Mouse (Mus musculus) lung, adult 2 months (tissue): Measurements from ENCODE around the gene Pi16.

Experiments
- CTCF ChIP-seq: fragments of 200-500 bp; IDR thresholded peaks from 2 replicates; pipeline ENCODE4 v1.5.1; 2011; ENCODE audit warnings: mild to moderate bottlenecking, low read length, control low read depth; ENCODE audit not compliant: insufficient read depth
- POLR2A ChIP-seq: fragments of 200-500 bp; IDR thresholded peaks from 2 replicates; pipeline ENCODE4 v1.6.1; 2011; ENCODE audit warnings: low read depth, mild to moderate bottlenecking, control low read depth, low read length, borderline replicate concordance; ENCODE audit errors: extremely low read depth

DNA sequence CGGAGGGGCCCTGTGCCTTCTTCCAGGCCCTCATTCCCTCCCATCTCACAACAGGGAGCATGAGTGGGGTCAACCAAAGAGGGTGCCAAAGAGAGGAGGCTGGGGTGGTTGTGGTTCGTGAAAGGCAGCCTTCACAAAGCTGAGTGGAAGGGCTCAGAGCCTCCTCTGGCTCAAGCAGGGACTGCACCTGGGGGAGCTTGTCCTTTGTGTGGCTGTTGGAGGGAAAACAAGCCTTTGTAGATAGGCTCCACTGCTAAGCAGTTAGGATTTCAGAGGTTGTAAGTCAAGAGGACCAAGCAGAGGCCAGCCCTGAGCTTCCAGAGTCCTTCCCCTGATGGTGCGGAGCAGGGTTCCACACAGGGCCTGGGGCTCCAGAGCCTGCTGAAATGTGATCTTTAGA lies 14.4 kb upstream of the Pi16 start:
- TF ChIP-seq CTCF (no peak), POLR2A (no peak)
